Mouse (Mus musculus): Measurements from ENCODE around the gene Josd2. TPM values are rescaled to one million over a fixed set of nuclear protein-coding genes. Genes with fewer than 3 reads are reported as not detected.

Josd2 gene
- polyA plus RNA-seq, 1 experiment: 294 TPM

DNA sequence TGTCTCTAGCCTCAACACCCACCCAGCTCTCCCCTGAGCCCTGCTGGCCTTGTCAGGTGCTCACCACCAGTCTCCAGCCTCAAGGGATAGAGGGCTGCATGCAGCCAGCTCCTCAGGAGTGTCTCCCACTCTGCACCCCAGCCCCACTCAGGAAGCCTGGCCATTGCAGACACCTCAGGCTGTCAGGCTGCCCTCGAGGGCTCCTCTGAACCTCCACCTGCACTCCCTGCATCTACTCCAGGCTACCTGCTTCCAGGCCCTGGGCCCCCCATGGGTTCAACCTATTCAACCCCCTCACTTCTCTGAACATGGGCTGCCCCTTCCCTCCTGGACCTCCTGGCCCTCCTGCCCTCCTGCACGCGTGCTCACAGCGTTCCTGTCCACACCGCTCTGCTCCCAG is 23.6 kb downstream of the Josd2 start:
- TF ChIP-seq CTCF (IDR thresholded peaks at IDR 0.05; ENCODE audit: borderline replicate concordance, insufficient read depth, low read depth, low read length) (no peak), POLR2A (IDR thresholded peaks at IDR 0.05; ENCODE audit: borderline replicate concordance, insufficient read depth, low read length) (no peak)
- Histone ChIP-seq H3K4me3 (replicated peaks; ENCODE audit: insufficient read depth, low read depth, low read length) (no peak overlapping the region), H3K27me3 (ENCODE audit: control insufficient read depth, insufficient read depth, low read length) (no peaks in the 10 kb centered on the region), H3K27ac (ENCODE audit: insufficient read depth, low read length) (no peak overlapping the region), H3K4me1 (ENCODE audit: control insufficient read depth, insufficient read depth, low read length) (peaks cover 13% of the 10 kb centered on the region)
- 92% methylated on average over 5 of the region's 5 CpGs for WGBS
- no peak for DNase-seq

GRCm38 (mm10) chr7:44492166-44492826 is 24.5 kb downstream of the Josd2 start:
- no peak overlapping the region for H3K4me3 ChIP-seq (replicated peaks; ENCODE audit: insufficient read depth, low read depth, low read length)
- H3K27me3 ChIP-seq (ENCODE audit: control insufficient read depth, insufficient read depth, low read length): no peaks in the 10 kb centered on the region
- no peak for TF ChIP-seq CTCF (IDR thresholded peaks at IDR 0.05; ENCODE audit: borderline replicate concordance, insufficient read depth, low read depth, low read length)
- TF ChIP-seq POLR2A (IDR thresholded peaks at IDR 0.05; ENCODE audit: borderline replicate concordance, insufficient read depth, low read length): no peak
- H3K4me1 ChIP-seq (ENCODE audit: control insufficient read depth, insufficient read depth, low read length): peaks cover 13% of the 10 kb centered on the region
- peak in 1 of 2 experiments; percentile 10 for DNase-seq
- H3K27ac ChIP-seq (ENCODE audit: insufficient read depth, low read length): no peak overlapping the region
- WGBS: 94% methylated on average over 21 of the region's 21 CpGs

DNA sequence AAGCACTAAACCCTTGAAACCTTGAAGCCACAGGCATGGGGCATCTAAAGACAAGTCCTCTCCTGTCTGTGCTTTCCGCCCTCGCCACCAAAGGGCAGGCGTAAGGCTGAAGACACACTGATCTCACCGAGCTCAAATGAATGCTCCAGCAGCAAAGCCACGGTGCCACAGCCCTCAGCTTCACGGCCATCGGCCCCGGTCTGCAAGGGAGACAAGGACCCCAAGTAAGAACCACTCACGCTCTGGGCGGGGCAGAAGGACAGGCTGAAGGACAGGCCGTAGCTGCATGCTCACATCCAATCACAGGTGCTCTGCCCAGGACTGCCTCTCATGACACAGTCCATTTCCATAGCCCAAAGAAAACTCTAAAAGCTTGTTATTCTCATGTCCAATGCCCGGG is 26.9 kb downstream of the Josd2 start:
- no peaks in the 10 kb centered on the region for H3K27me3 ChIP-seq (ENCODE audit: control insufficient read depth, insufficient read depth, low read length)
- 90% methylated on average over 12 of the region's 12 CpGs for WGBS
- H3K27ac ChIP-seq (ENCODE audit: insufficient read depth, low read length): no peak overlapping the region
- H3K4me1 ChIP-seq (ENCODE audit: control insufficient read depth, insufficient read depth, low read length): peaks cover 13% of the 10 kb centered on the region
- H3K4me3 ChIP-seq (replicated peaks; ENCODE audit: insufficient read depth, low read depth, low read length): no peak overlapping the region
- no peak for TF ChIP-seq CTCF (IDR thresholded peaks at IDR 0.05; ENCODE audit: borderline replicate concordance, insufficient read depth, low read depth, low read length)
- no peak for TF ChIP-seq POLR2A (IDR thresholded peaks at IDR 0.05; ENCODE audit: borderline replicate concordance, insufficient read depth, low read length)
- peak in 1 of 2 experiments; percentile 20 for DNase-seq

- peaks cover 13% of the 10 kb centered on the region for H3K4me1 ChIP-seq (ENCODE audit: control insufficient read depth, insufficient read depth, low read length)
- WGBS: 57% methylated on average over 7 of the region's 7 CpGs
- DNase-seq: peak in 1 of 2 experiments; percentile 19
- TF ChIP-seq POLR2A (IDR thresholded peaks at IDR 0.05; ENCODE audit: borderline replicate concordance, insufficient read depth, low read length) (no peak), CTCF (IDR thresholded peaks at IDR 0.05; ENCODE audit: borderline replicate concordance, insufficient read depth, low read depth, low read length) (no peak)
- H3K27ac ChIP-seq (ENCODE audit: insufficient read depth, low read length): no peak overlapping the region
- H3K4me3 ChIP-seq (replicated peaks; ENCODE audit: insufficient read depth, low read depth, low read length): peak overlapping the region; percentile 96
- no peaks in the 10 kb centered on the region for H3K27me3 ChIP-seq (ENCODE audit: control insufficient read depth, insufficient read depth, low read length)
Observed at GRCm38 (mm10) chr7:44495086-44495485, 27.3 kb downstream of the Josd2 start.

DNA sequence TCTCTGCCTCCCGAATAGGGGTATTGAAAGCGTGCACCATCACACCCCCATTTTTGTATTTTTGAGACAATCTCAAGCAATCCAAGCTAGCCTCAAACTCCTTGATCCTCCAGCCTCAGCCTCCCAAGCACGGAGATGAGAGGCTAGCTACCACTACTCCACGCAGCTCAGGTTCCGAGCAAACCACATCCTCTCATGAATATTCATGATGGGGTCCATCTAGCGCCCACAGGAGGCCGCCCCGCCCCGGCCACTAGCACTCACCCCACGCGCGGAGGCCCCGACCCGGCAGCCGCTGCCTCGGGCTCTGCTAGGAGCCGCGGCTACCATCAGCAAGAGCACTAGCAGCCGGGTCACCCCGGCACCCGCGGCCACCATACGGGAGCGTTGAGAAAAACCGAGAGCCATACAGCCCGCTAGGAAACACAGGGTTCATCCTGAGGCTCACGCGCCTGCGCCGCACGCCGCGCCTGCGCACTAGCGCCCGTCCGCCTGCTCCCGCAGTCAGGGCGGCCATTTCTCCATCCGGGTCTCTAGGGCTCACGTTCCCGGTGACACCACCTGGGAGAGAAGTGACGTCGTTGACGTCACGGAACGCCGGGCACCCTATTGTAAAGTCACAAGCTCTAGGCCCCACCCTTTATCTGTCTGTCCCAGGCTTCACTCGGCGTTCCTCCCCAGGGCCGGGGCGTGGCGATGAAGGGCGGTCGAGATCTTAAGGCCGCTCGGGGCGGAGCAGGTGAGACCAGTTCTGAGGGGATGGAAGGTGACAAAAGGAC is 28.4 kb downstream of the Josd2 start, which contains the start of the genes Emc10 and Fam71e1:
TSS of gene Emc10 (minus strand) at position 538 of the 779 bp plus-strand sequence.
TSS of gene Fam71e1 (plus strand) at position 590 of the 779 bp plus-strand sequence.
- peak; percentile 99 for DNase-seq
- WGBS: 1% methylated on average over 58 of the region's 58 CpGs
- peaks cover 13% of the 10 kb centered on the region for H3K4me1 ChIP-seq (ENCODE audit: control insufficient read depth, insufficient read depth, low read length)

DNA sequence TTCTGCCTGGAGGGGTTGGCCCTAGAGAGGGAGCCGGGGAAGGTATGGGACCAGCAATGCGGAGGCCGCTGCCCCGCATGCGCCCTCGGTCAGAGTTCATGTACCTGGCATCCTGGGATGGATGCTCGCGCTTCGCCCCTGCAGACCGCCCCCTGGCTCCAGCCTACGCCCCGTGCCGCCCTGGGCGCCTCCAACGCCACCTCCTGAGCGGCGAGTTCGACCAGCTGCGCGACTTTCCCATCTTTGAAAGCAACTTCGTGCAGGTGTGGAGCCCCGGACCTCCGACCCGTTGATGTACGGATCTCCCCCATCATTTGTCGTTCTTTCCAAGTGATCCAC is 29.0 kb downstream of the Josd2 start:
- TF ChIP-seq POLR2A (IDR thresholded peaks at IDR 0.05; ENCODE audit: borderline replicate concordance, insufficient read depth, low read length) (no peak), CTCF (IDR thresholded peaks at IDR 0.05; ENCODE audit: borderline replicate concordance, insufficient read depth, low read depth, low read length) (no peak)
- Histone ChIP-seq H3K27ac (ENCODE audit: insufficient read depth, low read length) (peak overlapping the region; percentile 82), H3K4me1 (ENCODE audit: control insufficient read depth, insufficient read depth, low read length) (peaks cover 13% of the 10 kb centered on the region), H3K4me3 (replicated peaks; ENCODE audit: insufficient read depth, low read depth, low read length) (peak overlapping the region; percentile 73), H3K27me3 (ENCODE audit: control insufficient read depth, insufficient read depth, low read length) (no peaks in the 10 kb centered on the region)
- WGBS: under 1% methylated on average over 26 of the region's 26 CpGs
- no peak for DNase-seq

More for the DNA sequence above, 28.4 kb downstream of the Josd2 start, which contains the start of the genes Emc10 and Fam71e1:
- H3K27ac ChIP-seq (ENCODE audit: insufficient read depth, low read length): peak within 1 kb of the TSS; percentile 82
- peak within 1 kb of the TSS; percentile 96 for H3K4me3 ChIP-seq (replicated peaks; ENCODE audit: insufficient read depth, low read depth, low read length)
- no peaks in the 10 kb centered on the region for H3K27me3 ChIP-seq (ENCODE audit: control insufficient read depth, insufficient read depth, low read length)
- TF ChIP-seq CTCF (IDR thresholded peaks at IDR 0.05; ENCODE audit: borderline replicate concordance, insufficient read depth, low read depth, low read length) (no peak), POLR2A (IDR thresholded peaks at IDR 0.05; ENCODE audit: borderline replicate concordance, insufficient read depth, low read length) (peak; percentile 80)

DNA sequence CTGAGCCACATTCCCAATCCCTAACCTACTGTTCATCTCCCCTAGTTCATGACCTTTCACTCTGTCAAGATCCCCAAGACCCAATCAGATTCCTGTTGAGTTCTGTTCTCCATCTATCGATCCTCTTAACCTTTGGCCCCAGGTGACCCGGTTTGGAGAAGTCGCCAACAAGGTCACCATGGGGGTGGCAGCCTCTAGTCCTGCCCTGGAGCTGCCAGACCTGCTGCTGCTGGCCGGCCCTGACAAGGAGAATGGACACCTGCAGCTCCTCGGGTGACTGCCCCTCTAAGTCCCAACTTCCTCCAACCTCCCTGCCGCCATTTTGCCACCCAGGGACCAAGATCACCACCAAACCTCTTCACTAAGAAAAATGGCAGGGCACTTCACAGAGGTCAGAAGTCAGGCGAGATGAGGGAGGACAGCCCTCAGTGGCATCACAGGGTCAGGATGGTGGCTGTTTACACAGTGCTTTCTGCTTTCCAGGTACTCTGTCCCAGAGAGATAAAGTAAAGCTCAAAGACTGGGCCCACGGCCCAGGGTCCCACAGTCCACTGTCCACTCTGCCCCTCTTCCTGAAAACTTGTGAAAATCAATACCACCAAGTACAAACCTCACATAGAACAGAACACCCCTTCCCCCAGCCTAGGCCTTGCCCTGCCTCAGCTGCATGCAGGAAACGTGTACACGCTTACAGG is 29.7 kb downstream of the Josd2 start:
- Histone ChIP-seq H3K27ac (ENCODE audit: insufficient read depth, low read length) (no peak overlapping the region), H3K27me3 (ENCODE audit: control insufficient read depth, insufficient read depth, low read length) (no peaks in the 10 kb centered on the region), H3K4me3 (replicated peaks; ENCODE audit: insufficient read depth, low read depth, low read length) (no peak overlapping the region), H3K4me1 (ENCODE audit: control insufficient read depth, insufficient read depth, low read length) (peaks cover 13% of the 10 kb centered on the region)
- DNase-seq: peak in 1 of 2 experiments; percentile 33
- WGBS: 88% methylated on average over 10 of the region's 10 CpGs
- TF ChIP-seq POLR2A (IDR thresholded peaks at IDR 0.05; ENCODE audit: borderline replicate concordance, insufficient read depth, low read length) (no peak), CTCF (IDR thresholded peaks at IDR 0.05; ENCODE audit: borderline replicate concordance, insufficient read depth, low read depth, low read length) (no peak)

Data from cerebellum, adult 2 months (tissue).